Mouse (Mus musculus): ENCODE results near the gene Bnip2. TPM values are rescaled to one million over a fixed set of nuclear protein-coding genes. Genes with fewer than 3 reads are reported as not detected.

Bnip2 gene
- 63.6 and 65.6 TPM in 2 replicates for polyA plus RNA-seq (2011; ENCODE audit: insufficient read depth, insufficient read length, low read depth, missing spikeins)

DNA sequence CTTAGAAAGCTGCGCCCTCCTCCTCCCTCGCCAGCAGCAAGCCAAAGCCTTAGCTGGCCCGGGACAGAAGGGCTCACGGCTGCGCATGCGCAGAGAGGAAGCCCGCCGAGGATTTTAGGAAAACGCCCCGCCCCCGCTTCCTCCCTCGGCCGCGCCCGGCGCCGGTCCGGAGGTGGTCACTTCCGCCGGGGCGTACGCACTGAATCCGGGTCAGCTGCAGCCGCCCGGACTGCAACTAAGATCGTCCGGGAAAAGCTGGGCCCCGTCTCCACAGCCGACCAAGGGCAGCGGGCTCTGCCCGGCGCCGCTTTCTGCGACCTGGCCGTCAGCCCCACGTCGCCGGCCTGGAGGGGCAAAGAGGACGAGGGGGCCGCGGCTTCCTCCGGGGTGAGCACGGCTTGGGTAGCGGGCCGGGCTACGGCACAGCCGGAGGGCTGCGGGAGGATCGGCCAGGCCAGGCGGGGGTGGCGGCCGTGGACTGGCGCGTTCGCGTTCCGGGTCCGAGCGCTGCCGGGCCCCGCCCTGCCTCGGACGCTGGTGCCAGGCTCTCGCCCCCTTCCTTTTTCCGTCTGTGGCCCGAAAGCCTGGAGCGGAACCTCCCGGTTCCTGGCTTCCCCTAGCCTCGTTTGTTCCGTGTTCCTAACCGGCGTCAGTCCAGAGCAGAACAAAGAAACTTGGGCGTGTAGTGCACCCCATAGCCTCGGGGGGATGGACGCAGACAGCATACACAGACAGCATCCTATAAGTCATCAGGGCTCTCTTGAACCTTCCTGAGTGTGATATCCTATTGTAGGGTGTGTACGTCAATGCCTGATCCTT is at the start of gene Bnip2:
Bnip2 (plus strand) TSS at position 164 of the 819 bp plus-strand sequence.
- peak within 1 kb of the TSS; percentile 75 for H3K27ac ChIP-seq (ENCODE audit: insufficient read depth, low read length)
- H3K9ac ChIP-seq (ENCODE audit: low read depth, poor library complexity, severe bottlenecking) = peak within 1 kb of the TSS; percentile 92
- TF ChIP-seq CTCF (IDR thresholded peaks at IDR 0.05; ENCODE audit: low read depth, low read length) = no peak
- TF ChIP-seq POLR2A (IDR thresholded peaks at IDR 0.05; ENCODE audit: insufficient read depth, low read length) = peak; percentile 88
- TF ChIP-seq EP300 (IDR thresholded peaks at IDR 0.05; ENCODE audit: insufficient read depth, low read depth, low read length) = 0 out of 2 replicates have a peak, but pooled peaks have one; percentile 23
- H3K9me3 ChIP-seq (replicated peaks; ENCODE audit: control insufficient read depth, insufficient read depth, low read length, poor library complexity, severe bottlenecking) = no peaks in the 10 kb centered on the region
- H3K27me3 ChIP-seq (ENCODE audit: control insufficient read depth, insufficient read depth, low read length, poor library complexity, severe bottlenecking) = no peaks in the 10 kb centered on the region
- peak within 1 kb of the TSS; percentile 94 for H3K4me3 ChIP-seq (ENCODE audit: low read depth, low read length)
- 0 out of 2 replicates have a peak, but pooled peaks cover 4% of the 10 kb centered on the region for H3K36me3 ChIP-seq (ENCODE audit: control insufficient read depth, insufficient read depth, low read length, poor library complexity, severe bottlenecking)
- H3K4me1 ChIP-seq (ENCODE audit: control insufficient read depth, insufficient read depth, low read length) = no peaks in the 10 kb centered on the region

DNA sequence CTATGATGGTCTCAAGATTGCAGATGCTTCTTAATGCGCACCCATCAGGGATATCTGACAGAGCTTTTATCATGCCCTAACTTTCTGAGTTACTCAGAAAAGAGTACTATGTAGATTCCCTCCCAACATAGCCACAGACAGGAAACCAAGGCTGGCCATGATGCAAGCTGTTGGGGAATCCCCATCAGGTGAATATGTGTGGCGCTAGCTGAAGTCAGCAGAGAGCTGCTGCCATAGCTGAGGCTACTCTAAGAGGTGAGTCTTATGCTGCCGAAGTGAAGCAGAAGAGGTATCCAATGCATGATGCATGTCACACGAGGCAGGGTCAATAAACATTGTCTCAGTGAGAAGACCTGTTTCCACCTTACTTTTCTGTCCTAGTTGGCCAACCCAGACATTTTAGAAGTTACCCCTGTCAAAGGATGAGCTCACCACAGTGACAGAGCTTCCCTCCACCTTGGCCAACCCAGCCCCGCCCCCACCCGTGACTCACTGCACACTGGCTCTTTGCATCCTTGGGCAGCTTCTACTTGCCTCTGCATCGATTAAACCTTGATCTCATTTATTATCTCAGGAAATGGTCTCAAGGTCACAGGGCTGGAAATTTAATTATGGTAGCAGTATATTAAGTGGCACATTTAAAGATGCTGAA is 48.3 kb upstream of the Bnip2 start:
- H3K36me3 ChIP-seq (ENCODE audit: control insufficient read depth, insufficient read depth, low read length, poor library complexity, severe bottlenecking) = no peaks in the 10 kb centered on the region
- TF ChIP-seq EP300 (IDR thresholded peaks at IDR 0.05; ENCODE audit: insufficient read depth, low read depth, low read length) (no peak), CTCF (IDR thresholded peaks at IDR 0.05; ENCODE audit: low read depth, low read length) (no peak), POLR2A (IDR thresholded peaks at IDR 0.05; ENCODE audit: insufficient read depth, low read length) (no peak)

GRCm38 (mm10) chr9:69941556-69941955 is 47.7 kb upstream of the Bnip2 start:
- Histone ChIP-seq H3K9ac (ENCODE audit: low read depth, poor library complexity, severe bottlenecking) (no peak overlapping the region), H3K36me3 (ENCODE audit: control insufficient read depth, insufficient read depth, low read length, poor library complexity, severe bottlenecking) (no peaks in the 10 kb centered on the region), H3K4me1 (ENCODE audit: control insufficient read depth, insufficient read depth, low read length) (no peaks in the 10 kb centered on the region), H3K9me3 (replicated peaks; ENCODE audit: control insufficient read depth, insufficient read depth, low read length, poor library complexity, severe bottlenecking) (no peaks in the 10 kb centered on the region), H3K4me3 (ENCODE audit: low read depth, low read length) (no peak overlapping the region), H3K27ac (ENCODE audit: insufficient read depth, low read length) (no peak overlapping the region), H3K27me3 (ENCODE audit: control insufficient read depth, insufficient read depth, low read length, poor library complexity, severe bottlenecking) (no peaks in the 10 kb centered on the region)
- TF ChIP-seq POLR2A (IDR thresholded peaks at IDR 0.05; ENCODE audit: insufficient read depth, low read length) (no peak), EP300 (IDR thresholded peaks at IDR 0.05; ENCODE audit: insufficient read depth, low read depth, low read length) (no peak), CTCF (IDR thresholded peaks at IDR 0.05; ENCODE audit: low read depth, low read length) (no peak)

More for the DNA sequence above, 48.3 kb upstream of the Bnip2 start:
- H3K4me3 ChIP-seq (ENCODE audit: low read depth, low read length) = no peak overlapping the region
- no peaks in the 10 kb centered on the region for H3K4me1 ChIP-seq (ENCODE audit: control insufficient read depth, insufficient read depth, low read length)
- no peak overlapping the region for H3K9ac ChIP-seq (ENCODE audit: low read depth, poor library complexity, severe bottlenecking)
- H3K27me3 ChIP-seq (ENCODE audit: control insufficient read depth, insufficient read depth, low read length, poor library complexity, severe bottlenecking) = no peaks in the 10 kb centered on the region
- H3K9me3 ChIP-seq (replicated peaks; ENCODE audit: control insufficient read depth, insufficient read depth, low read length, poor library complexity, severe bottlenecking) = no peaks in the 10 kb centered on the region
- H3K27ac ChIP-seq (ENCODE audit: insufficient read depth, low read length) = no peak overlapping the region

- no peaks in the 10 kb centered on the region for H3K27me3 ChIP-seq (ENCODE audit: control insufficient read depth, insufficient read depth, low read length, poor library complexity, severe bottlenecking)
- no peaks in the 10 kb centered on the region for H3K36me3 ChIP-seq (ENCODE audit: control insufficient read depth, insufficient read depth, low read length, poor library complexity, severe bottlenecking)
- TF ChIP-seq POLR2A (IDR thresholded peaks at IDR 0.05; ENCODE audit: insufficient read depth, low read length) (no peak), CTCF (IDR thresholded peaks at IDR 0.05; ENCODE audit: low read depth, low read length) (peak; percentile 95)
- no peaks in the 10 kb centered on the region for H3K9me3 ChIP-seq (replicated peaks; ENCODE audit: control insufficient read depth, insufficient read depth, low read length, poor library complexity, severe bottlenecking)
- no peak overlapping the region for H3K27ac ChIP-seq (ENCODE audit: insufficient read depth, low read length)
- no peak overlapping the region for H3K9ac ChIP-seq (ENCODE audit: low read depth, poor library complexity, severe bottlenecking)
- no peaks in the 10 kb centered on the region for H3K4me1 ChIP-seq (ENCODE audit: control insufficient read depth, insufficient read depth, low read length)
- no peak overlapping the region for H3K4me3 ChIP-seq (ENCODE audit: low read depth, low read length)
Measured at GRCm38 (mm10) chr9:69948964-69949363, 40.3 kb upstream of the Bnip2 start.

- Histone ChIP-seq H3K9me3 (replicated peaks; ENCODE audit: control insufficient read depth, insufficient read depth, low read length, poor library complexity, severe bottlenecking) (no peaks in the 10 kb centered on the region), H3K36me3 (ENCODE audit: control insufficient read depth, insufficient read depth, low read length, poor library complexity, severe bottlenecking) (no peaks in the 10 kb centered on the region), H3K4me1 (ENCODE audit: control insufficient read depth, insufficient read depth, low read length) (no peaks in the 10 kb centered on the region), H3K9ac (ENCODE audit: low read depth, poor library complexity, severe bottlenecking) (no peak overlapping the region), H3K27me3 (ENCODE audit: control insufficient read depth, insufficient read depth, low read length, poor library complexity, severe bottlenecking) (no peaks in the 10 kb centered on the region), H3K27ac (ENCODE audit: insufficient read depth, low read length) (no peak overlapping the region), H3K4me3 (ENCODE audit: low read depth, low read length) (no peak overlapping the region)
- TF ChIP-seq CTCF (IDR thresholded peaks at IDR 0.05; ENCODE audit: low read depth, low read length) (no peak), POLR2A (IDR thresholded peaks at IDR 0.05; ENCODE audit: insufficient read depth, low read length) (no peak), EP300 (IDR thresholded peaks at IDR 0.05; ENCODE audit: insufficient read depth, low read depth, low read length) (no peak)
Measured at GRCm38 (mm10) chr9:69949641-69950040, 39.6 kb upstream of the Bnip2 start.

DNA sequence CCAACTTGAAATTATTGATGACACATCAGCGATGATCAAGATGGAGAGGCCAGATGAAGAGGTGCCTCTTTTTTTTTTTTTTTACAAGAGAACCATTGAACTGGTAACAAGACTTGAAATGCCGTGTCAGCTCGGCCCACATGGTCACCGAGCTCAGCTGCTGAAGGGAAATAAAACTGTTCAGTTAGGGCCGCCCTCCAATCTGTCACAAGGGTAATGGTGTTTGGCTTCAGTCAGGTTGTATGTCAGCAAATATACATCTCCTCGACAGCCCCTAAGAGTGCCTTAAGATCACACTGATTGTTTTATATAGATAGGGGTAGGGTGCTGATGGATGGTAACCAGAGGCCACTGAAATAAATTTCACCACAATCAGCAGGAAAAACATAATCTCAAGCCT is 28.3 kb upstream of the Bnip2 start:
- no peaks in the 10 kb centered on the region for H3K4me1 ChIP-seq (ENCODE audit: control insufficient read depth, insufficient read depth, low read length)
- TF ChIP-seq CTCF (IDR thresholded peaks at IDR 0.05; ENCODE audit: low read depth, low read length) = no peak
- TF ChIP-seq EP300 (IDR thresholded peaks at IDR 0.05; ENCODE audit: insufficient read depth, low read depth, low read length) = no peak
- no peak for TF ChIP-seq POLR2A (IDR thresholded peaks at IDR 0.05; ENCODE audit: insufficient read depth, low read length)
- no peaks in the 10 kb centered on the region for H3K27me3 ChIP-seq (ENCODE audit: control insufficient read depth, insufficient read depth, low read length, poor library complexity, severe bottlenecking)
- H3K4me3 ChIP-seq (ENCODE audit: low read depth, low read length) = no peak overlapping the region
- no peaks in the 10 kb centered on the region for H3K36me3 ChIP-seq (ENCODE audit: control insufficient read depth, insufficient read depth, low read length, poor library complexity, severe bottlenecking)
- no peak overlapping the region for H3K27ac ChIP-seq (ENCODE audit: insufficient read depth, low read length)
- no peaks in the 10 kb centered on the region for H3K9me3 ChIP-seq (replicated peaks; ENCODE audit: control insufficient read depth, insufficient read depth, low read length, poor library complexity, severe bottlenecking)
- no peak overlapping the region for H3K9ac ChIP-seq (ENCODE audit: low read depth, poor library complexity, severe bottlenecking)
